Mouse (Mus musculus) midbrain, embryonic 11.5 days (tissue): ENCODE measurements around the gene Tmc3. TPM values are rescaled to one million over a fixed set of nuclear protein-coding genes. Genes with fewer than 3 reads are reported as not detected.

ENCODE experiments used
- ATAC-seq: fragments of 200-750 bp; cut with Nextera tagmentation; 2 replicates; pipeline ENCODE4 v1.8.0; 2017; ENCODE audit warnings: moderate TSS enrichment, moderate library complexity; ENCODE audit not compliant: low FRiP score
- DNase-seq: peaks from one replicate; pipeline ENCODE4 v3.0.0; 2015; ENCODE audit warnings: low spot score; ENCODE audit errors: missing footprints
- H3K27ac ChIP-seq: fragments of 300-500 bp; sonication (generic); 2 replicates; pipeline ENCODE4 v1.5.1; 2014; ENCODE audit warnings: low read depth, low read length
- H3K27me3 ChIP-seq: fragments of 300-500 bp; sonication (generic); 2 replicates; pipeline ENCODE4 v1.6.1; 2014; ENCODE audit warnings: mild to moderate bottlenecking, low read length, moderate library complexity, mixed read lengths; ENCODE audit not compliant: control insufficient read depth, insufficient read depth
- H3K36me3 ChIP-seq: fragments of 300-500 bp; sonication (generic); 2 replicates; pipeline ENCODE4 v1.6.1; 2014; ENCODE audit warnings: mild to moderate bottlenecking, low read length, moderate library complexity, mixed read lengths; ENCODE audit not compliant: control insufficient read depth, insufficient read depth
- H3K4me1 ChIP-seq: fragments of 300-500 bp; sonication (generic); 2 replicates; pipeline ENCODE4 v1.6.1; 2014; ENCODE audit warnings: low read length; ENCODE audit not compliant: control insufficient read depth, insufficient read depth
- H3K4me2 ChIP-seq: fragments of 300-500 bp; sonication (generic); 2 replicates; pipeline ENCODE4 v1.6.1; 2014; ENCODE audit warnings: mild to moderate bottlenecking, moderate library complexity
- H3K4me3 ChIP-seq: fragments of 300-500 bp; sonication (generic); 2 replicates; pipeline ENCODE4 v1.5.1; 2014; ENCODE audit warnings: low read depth, low read length
- H3K9ac ChIP-seq: fragments of 300-500 bp; sonication (generic); 2 replicates; pipeline ENCODE4 v1.6.1; 2014; ENCODE audit warnings: low read length
- H3K9me3 ChIP-seq: fragments of 300-500 bp; sonication (generic); 2 replicates; pipeline ENCODE4 v1.6.1; 2016; ENCODE audit warnings: low read length; ENCODE audit not compliant: control insufficient read depth
- WGBS: fragments of 180-500 bp; shearing (Covaris S2); extraction: QIAGEN DNeasy Blood & Tissue Kit; methylation state at CpG from one replicate; pipeline ENCODE4 v1.1.7; 2014; 5-methylcytosine and 5-hydroxymethylcytosine counted together
- polyA plus RNA-seq: library from polyadenylated mRNA; unstranded; fragments of >200 nt; fragmentation: Nextera tagmentation; extraction: Ambion mirVana; gene quantifications from 2 replicates; pipeline ENCODE4 v1.2.1, GENCODE M21; 2014

Gene Tmc3
- polyA plus RNA-seq, 1 experiment from 2014 or later: 0.72 TPM

- no peak for ATAC-seq
- 91% methylated on average over 3 of the region's 3 CpGs for WGBS
Observed at GRCm38 (mm10) chr7:83559495-83559894, 25.2 kb upstream of the Tmc3 start.

GRCm38 (mm10) chr7:83561849-83562248, 22.9 kb upstream of the Tmc3 start:
- Histone ChIP-seq H3K9me3 (no peaks in the 10 kb centered on the region), H3K4me3 (no peak overlapping the region), H3K9ac (no peak overlapping the region), H3K36me3 (no peaks in the 10 kb centered on the region), H3K27me3 (no peaks in the 10 kb centered on the region), H3K27ac (no peak overlapping the region), H3K4me2 (no peak overlapping the region), H3K4me1 (peaks cover 5% of the 10 kb centered on the region)
- ATAC-seq (peak; percentile 78), DNase-seq (no peak)
- WGBS: 14% methylated on average over 3 of the region's 3 CpGs

More at GRCm38 (mm10) chr7:83559495-83559894, 25.2 kb upstream of the Tmc3 start:
- H3K27ac ChIP-seq: no peak overlapping the region
- H3K4me3 ChIP-seq: no peak overlapping the region
- no peak overlapping the region for H3K4me2 ChIP-seq
- no peaks in the 10 kb centered on the region for H3K36me3 ChIP-seq
- no peaks in the 10 kb centered on the region for H3K9me3 ChIP-seq
- no peak overlapping the region for H3K9ac ChIP-seq
- no peaks in the 10 kb centered on the region for H3K27me3 ChIP-seq
- H3K4me1 ChIP-seq: peaks cover 5% of the 10 kb centered on the region
- DNase-seq: no peak

DNA sequence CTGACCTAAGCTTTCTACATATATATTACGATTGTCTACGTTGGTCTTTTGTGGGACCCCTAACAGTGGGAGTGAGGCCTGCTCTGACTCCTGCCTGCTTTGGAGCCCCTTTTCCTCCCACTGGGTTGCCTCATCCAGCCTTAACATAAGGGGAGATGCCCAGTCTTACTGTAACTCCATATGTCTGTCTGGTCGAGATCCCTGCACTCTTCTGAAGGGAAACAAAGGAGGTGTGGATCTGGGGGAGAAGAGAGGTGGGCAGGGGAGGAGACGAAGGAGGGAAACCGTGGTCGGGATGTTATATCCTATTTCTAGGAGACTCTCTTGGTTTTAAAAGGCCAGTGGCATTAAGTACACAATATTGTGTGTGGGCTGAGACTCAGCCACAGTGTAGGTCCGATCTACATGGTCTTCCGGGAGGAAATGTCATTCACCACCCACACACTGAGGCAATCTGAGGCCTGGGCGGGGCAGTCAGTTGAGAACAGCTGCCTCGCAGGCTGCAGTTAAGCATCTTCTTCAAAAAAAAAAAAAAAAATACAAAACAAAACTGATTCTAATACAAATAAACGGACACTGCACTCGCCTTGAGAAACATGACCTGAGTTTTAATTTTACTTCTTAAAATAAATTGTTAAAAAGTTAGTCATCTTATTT, 20.0 kb upstream of the Tmc3 start:
- H3K27me3 ChIP-seq: no peaks in the 10 kb centered on the region
- H3K9me3 ChIP-seq: no peaks in the 10 kb centered on the region
- H3K4me1 ChIP-seq: peaks cover 7% of the 10 kb centered on the region
- no peaks in the 10 kb centered on the region for H3K36me3 ChIP-seq
- H3K9ac ChIP-seq: no peak overlapping the region
- ATAC-seq (no peak), DNase-seq (no peak)
- H3K4me2 ChIP-seq: no peak overlapping the region
- 82% methylated on average over 12 of the region's 12 CpGs for WGBS
- H3K27ac ChIP-seq: no peak overlapping the region
- H3K4me3 ChIP-seq: no peak overlapping the region

DNA sequence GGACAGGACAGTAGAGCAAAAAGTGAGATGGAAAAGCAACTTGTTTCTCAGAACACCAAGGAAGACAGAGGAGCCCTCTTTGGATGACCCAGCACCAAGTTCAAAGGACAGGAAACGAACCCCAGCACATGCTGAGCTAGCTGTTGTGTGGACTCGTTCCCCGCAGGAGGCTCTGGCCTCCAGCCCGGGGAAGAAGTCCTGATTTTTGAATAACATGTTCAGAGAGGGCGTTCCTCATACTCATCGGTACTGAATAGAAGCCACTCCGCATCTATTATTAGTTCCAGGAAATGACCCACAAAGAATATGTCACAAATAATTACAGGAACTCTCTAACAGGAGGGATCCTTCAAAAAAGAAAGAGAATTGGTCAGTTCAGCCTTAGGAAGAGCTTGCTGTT, 18.8 kb upstream of the Tmc3 start:
- H3K4me3 ChIP-seq: no peak overlapping the region
- H3K4me1 ChIP-seq: peaks cover 7% of the 10 kb centered on the region
- no peak overlapping the region for H3K4me2 ChIP-seq
- ATAC-seq (no peak), DNase-seq (peak; percentile 80)
- WGBS: 46% methylated on average over 7 of the region's 7 CpGs
- no peaks in the 10 kb centered on the region for H3K9me3 ChIP-seq
- no peak overlapping the region for H3K27ac ChIP-seq
- H3K27me3 ChIP-seq: no peaks in the 10 kb centered on the region
- H3K36me3 ChIP-seq: no peaks in the 10 kb centered on the region
- H3K9ac ChIP-seq: no peak overlapping the region

DNA sequence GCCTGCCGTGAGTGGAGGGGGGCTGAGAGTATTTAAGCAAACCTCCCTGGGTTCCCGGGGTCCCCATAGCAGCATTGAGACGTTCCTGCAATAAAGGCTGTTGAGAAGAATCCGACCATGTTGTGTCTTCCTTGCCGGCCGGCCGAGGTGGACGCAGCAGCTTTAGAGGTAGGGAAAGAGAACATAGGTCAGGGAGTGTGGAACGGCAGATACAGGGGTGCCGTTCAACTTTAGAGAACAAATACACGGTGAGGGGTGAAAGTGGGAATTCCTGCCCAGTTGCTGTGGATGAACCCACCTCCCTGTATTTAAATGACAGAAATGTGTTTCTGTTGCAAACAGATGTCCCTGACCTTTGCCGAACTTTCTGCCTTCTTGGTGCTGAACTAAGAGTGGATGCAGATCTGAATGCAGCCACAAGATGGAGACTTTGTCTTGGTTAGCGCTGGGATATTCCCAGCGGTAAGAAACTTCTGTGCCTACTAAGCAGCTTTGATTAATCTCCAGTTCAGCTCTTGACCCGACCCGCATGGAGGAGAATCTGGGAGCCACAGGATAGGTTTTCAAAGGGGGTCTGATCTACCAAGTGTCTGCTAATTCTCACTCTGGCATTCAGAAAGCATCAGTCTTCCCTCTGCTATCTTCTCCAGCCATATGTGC, 16.8 kb upstream of the Tmc3 start:
- Histone ChIP-seq H3K9me3 (no peaks in the 10 kb centered on the region), H3K4me3 (no peak overlapping the region), H3K4me2 (no peak overlapping the region), H3K27me3 (no peaks in the 10 kb centered on the region), H3K27ac (no peak overlapping the region), H3K4me1 (peaks cover 5% of the 10 kb centered on the region; the same call in 1 of the 2 replicates), H3K9ac (no peak overlapping the region), H3K36me3 (no peaks in the 10 kb centered on the region)
- ATAC-seq (peak; percentile 51), DNase-seq (peak; percentile 90)
- WGBS: 53% methylated on average over 16 of the region's 16 CpGs

GRCm38 (mm10) chr7:83568815-83569214, 15.9 kb upstream of the Tmc3 start:
- Histone ChIP-seq H3K27ac (no peak overlapping the region), H3K4me1 (peaks cover 5% of the 10 kb centered on the region; the same call in 1 of the 2 replicates), H3K4me3 (no peak overlapping the region), H3K9me3 (no peaks in the 10 kb centered on the region), H3K4me2 (no peak overlapping the region), H3K27me3 (no peaks in the 10 kb centered on the region), H3K9ac (no peak overlapping the region), H3K36me3 (no peaks in the 10 kb centered on the region)
- 86% methylated on average over 2 of the region's 2 CpGs for WGBS
- DNase-seq (peak; percentile 81), ATAC-seq (no peak)

DNA sequence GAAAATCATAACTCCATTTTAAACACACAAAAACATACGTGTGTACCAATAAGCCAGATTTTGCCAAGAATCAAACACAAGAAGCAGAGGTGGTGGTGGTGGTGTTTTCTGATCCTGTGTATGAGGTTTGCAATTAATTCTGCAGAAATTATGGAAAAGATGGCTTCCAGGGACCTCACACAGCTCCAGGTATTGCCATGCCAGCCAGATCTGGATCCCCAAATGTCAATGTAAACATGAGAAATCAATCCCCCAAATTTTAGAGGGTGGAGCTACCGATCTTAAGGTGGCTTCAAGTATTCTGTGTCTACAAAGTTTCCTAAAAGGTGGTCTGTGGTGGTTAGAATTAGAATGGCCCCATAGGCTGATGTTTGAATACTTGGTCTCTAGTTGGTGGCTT, 15.3 kb upstream of the Tmc3 start:
- Histone ChIP-seq H3K4me1 (peaks cover 5% of the 10 kb centered on the region; the same call in 1 of the 2 replicates), H3K4me2 (no peak overlapping the region), H3K9me3 (no peaks in the 10 kb centered on the region), H3K36me3 (no peaks in the 10 kb centered on the region), H3K9ac (no peak overlapping the region), H3K4me3 (no peak overlapping the region), H3K27me3 (no peaks in the 10 kb centered on the region), H3K27ac (no peak overlapping the region)
- DNase-seq (peak; percentile 75), ATAC-seq (no peak)
- WGBS: 86% methylated on average over 2 of the region's 2 CpGs

DNA sequence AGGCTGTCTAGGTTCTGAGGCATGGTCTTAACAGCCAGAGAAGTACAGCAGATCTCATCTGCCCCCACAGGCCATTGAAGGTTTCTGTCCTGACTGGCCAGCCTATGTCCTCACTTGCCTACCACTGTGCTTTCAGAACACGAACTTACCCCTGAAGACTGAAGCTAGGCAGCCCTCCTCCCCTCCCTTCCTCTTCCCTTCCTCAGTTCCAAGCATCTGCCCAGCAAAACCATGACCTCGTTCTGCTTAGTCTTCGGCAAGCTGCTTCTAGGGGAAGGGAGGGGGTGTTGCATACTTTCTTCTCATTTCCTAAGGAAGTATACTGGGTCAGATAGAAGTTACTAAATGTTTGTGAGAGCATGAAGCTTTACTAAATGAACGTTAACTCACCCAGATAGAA, 13.7 kb upstream of the Tmc3 start:
- Histone ChIP-seq H3K9me3 (no peaks in the 10 kb centered on the region), H3K4me1 (peaks cover 5% of the 10 kb centered on the region; the same call in 1 of the 2 replicates), H3K9ac (no peak overlapping the region), H3K27ac (no peak overlapping the region), H3K4me3 (no peak overlapping the region), H3K27me3 (no peaks in the 10 kb centered on the region), H3K36me3 (no peaks in the 10 kb centered on the region), H3K4me2 (no peak overlapping the region)
- ATAC-seq: no peak
- peak; percentile 81 for DNase-seq
- WGBS: 68% methylated on average over 4 of the region's 4 CpGs

DNA sequence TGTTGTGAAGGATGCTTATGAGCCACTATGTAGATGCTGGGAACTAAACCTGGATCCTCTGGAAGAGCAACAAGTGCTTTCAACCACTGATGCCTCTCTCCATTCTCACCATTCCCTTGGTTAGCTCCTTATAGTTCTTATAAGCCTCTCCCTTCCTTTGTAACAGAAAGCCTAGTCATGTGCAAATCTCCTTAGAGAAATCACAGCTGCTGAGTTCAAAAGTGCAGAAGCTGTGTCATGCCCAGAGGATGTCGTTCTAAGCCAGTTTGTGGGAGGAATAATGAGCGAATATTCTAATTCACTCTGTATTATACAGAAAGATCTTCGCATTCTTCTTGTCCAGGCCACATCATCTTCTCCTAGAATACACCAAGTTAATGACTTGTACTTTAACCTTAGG, 12.8 kb upstream of the Tmc3 start:
- Histone ChIP-seq H3K4me2 (no peak overlapping the region), H3K9me3 (no peaks in the 10 kb centered on the region), H3K4me3 (no peak overlapping the region), H3K4me1 (peaks cover 5% of the 10 kb centered on the region; the same call in 1 of the 2 replicates), H3K27ac (no peak overlapping the region), H3K36me3 (no peaks in the 10 kb centered on the region), H3K9ac (no peak overlapping the region), H3K27me3 (no peaks in the 10 kb centered on the region)
- no peak for ATAC-seq
- WGBS: 66% methylated on average over 3 of the region's 3 CpGs
- peak; percentile 83 for DNase-seq
